Mouse (Mus musculus) MEL (cell line): ENCODE results near the gene Sstr3. TPM values are rescaled to one million over a fixed set of nuclear protein-coding genes. Genes with fewer than 3 reads are reported as not detected.

ENCODE experiments used
- DNase-seq: peaks from one replicate; pipeline ENCODE4 v3.0.0; 2011; ENCODE audit warnings: low read depth, low spot score
- H3K27ac ChIP-seq: 2 replicates; pipeline ENCODE4 v1.5.1; 2012; ENCODE audit warnings: low read depth, mild to moderate bottlenecking, control low read depth, low read length, moderate library complexity; ENCODE audit not compliant: control insufficient read depth
- H3K27me3 ChIP-seq, 2 experiments: fragments of 150-350 bp in 1 of 2; sonication (generic) in 1 of 2; 2 replicates each; pipeline ENCODE4 v1.6.1; 2012; ENCODE audit warnings: low read length in 2 of 2, mild to moderate bottlenecking in 2 of 2, improper control_type of control experiment in 1 of 2, moderate library complexity in 1 of 2; ENCODE audit not compliant: insufficient read depth in 2 of 2, control insufficient read depth in 1 of 2
- H3K36me3 ChIP-seq, 2 experiments: 2 replicates each; pipeline ENCODE4 v1.6.1; 2012 to 2014; ENCODE audit warnings: low read length in 2 of 2, improper control_type of control experiment in 1 of 2, inconsistent platforms in 1 of 2, mild to moderate bottlenecking in 1 of 2; ENCODE audit not compliant: insufficient read depth in 2 of 2, control insufficient read depth in 1 of 2
- H3K4me1 ChIP-seq, 2 experiments: fragments of 150-350 bp in 1 of 2; sonication (generic) in 1 of 2; 2 replicates each; pipeline ENCODE4 v1.6.1; 2012; ENCODE audit warnings: low read length in 2 of 2, improper control_type of control experiment in 1 of 2, mild to moderate bottlenecking in 1 of 2; ENCODE audit not compliant: insufficient read depth in 2 of 2, control insufficient read depth in 1 of 2
- H3K4me3 ChIP-seq, 2 experiments: fragments of 150-350 bp in 1 of 2; sonication (generic) in 1 of 2; 2 replicates each; pipeline ENCODE4 v1.5.1; 2012; ENCODE audit warnings: low read depth in 2 of 2, low read length in 2 of 2, mild to moderate bottlenecking in 2 of 2, moderate library complexity in 2 of 2, control low read depth in 1 of 2, improper control_type of control experiment in 1 of 2; ENCODE audit not compliant: control insufficient read depth in 1 of 2, insufficient read depth in 1 of 2
- H3K79me2 ChIP-seq: 2 replicates; pipeline ENCODE4 v1.6.1; 2012; ENCODE audit warnings: mild to moderate bottlenecking, low read length, moderate library complexity; ENCODE audit not compliant: control insufficient read depth, poor library complexity, insufficient read depth
- H3K9ac ChIP-seq: 2 replicates; pipeline ENCODE4 v1.6.1; 2012; ENCODE audit warnings: low read depth, mild to moderate bottlenecking, control low read depth, low read length, moderate library complexity; ENCODE audit not compliant: control insufficient read depth, poor library complexity, severe bottlenecking
- H3K9me3 ChIP-seq: fragments of 150-350 bp; sonication (generic); replicated peaks from 2 replicates; pipeline ENCODE4 v1.6.1; 2012; ENCODE audit warnings: mild to moderate bottlenecking, low read length, improper control_type of control experiment, moderate library complexity; ENCODE audit not compliant: insufficient read depth
- BHLHE40 ChIP-seq: IDR thresholded peaks from 2 replicates; pipeline ENCODE4 v1.6.1; 2012; ENCODE audit warnings: low read depth, mild to moderate bottlenecking, inconsistent platforms, low read length, improper control_type of control experiment, borderline replicate concordance
- ELF1 ChIP-seq: IDR thresholded peaks from 2 replicates; pipeline ENCODE4 v1.6.1; 2014; ENCODE audit warnings: low read depth, mild to moderate bottlenecking, inconsistent platforms, low read length, improper control_type of control experiment, moderate library complexity
- ETS1 ChIP-seq: IDR thresholded peaks from 2 replicates; pipeline ENCODE4 v1.6.1; 2012; ENCODE audit warnings: low read depth, mild to moderate bottlenecking, inconsistent platforms, low read length, improper control_type of control experiment, moderate library complexity
- MAX ChIP-seq: IDR thresholded peaks from 2 replicates; pipeline ENCODE4 v1.6.1; 2011; ENCODE audit warnings: low read length, improper control_type of control experiment
- MAZ ChIP-seq: IDR thresholded peaks from 2 replicates; pipeline ENCODE4 v1.6.1; 2012; ENCODE audit warnings: low read depth, mild to moderate bottlenecking, inconsistent platforms, low read length, improper control_type of control experiment
- MEF2A ChIP-seq: IDR thresholded peaks from 2 replicates; pipeline ENCODE4 v1.6.1; 2014; ENCODE audit warnings: low read depth, mild to moderate bottlenecking, inconsistent platforms, low read length, improper control_type of control experiment; ENCODE audit not compliant: poor library complexity, insufficient replicate concordance, severe bottlenecking; ENCODE audit errors: extremely low read depth
- MXI1 ChIP-seq: IDR thresholded peaks from 2 replicates; pipeline ENCODE4 v1.6.1; 2011; ENCODE audit warnings: mild to moderate bottlenecking, low read depth, low read length, improper control_type of control experiment
- POLR2A ChIP-seq, 2 experiments: IDR thresholded peaks; 2 replicates each; pipeline ENCODE4 v1.6.1; 2011 to 2012; ENCODE audit warnings: low read length in 2 of 2, mild to moderate bottlenecking in 2 of 2, control low read depth in 1 of 2, improper control_type of control experiment in 1 of 2, low read depth in 1 of 2, moderate library complexity in 1 of 2; ENCODE audit not compliant: control insufficient read depth in 1 of 2, insufficient read depth in 1 of 2, poor library complexity in 1 of 2
- SMC3 ChIP-seq: IDR thresholded peaks from 2 replicates; pipeline ENCODE4 v1.6.1; 2011; ENCODE audit warnings: low read depth, low read length, improper control_type of control experiment
- TAL1 ChIP-seq: IDR thresholded peaks from 2 replicates; pipeline ENCODE4 v1.6.1; 2012; ENCODE audit warnings: mild to moderate bottlenecking, inconsistent platforms, low read length, moderate library complexity, mixed read lengths
- UBTF ChIP-seq: IDR thresholded peaks from 2 replicates; pipeline ENCODE4 v1.6.1; 2012; ENCODE audit warnings: low read depth, mild to moderate bottlenecking, inconsistent platforms, low read length, improper control_type of control experiment, moderate library complexity, borderline replicate concordance; ENCODE audit not compliant: insufficient read depth
- USF2 ChIP-seq, 2 experiments: IDR thresholded peaks; 2 replicates each; pipeline ENCODE4 v1.6.1; 2011 to 2012; ENCODE audit warnings: improper control_type of control experiment in 2 of 2, low read length in 2 of 2, borderline replicate concordance in 1 of 2, inconsistent platforms in 1 of 2, low read depth in 1 of 2, mild to moderate bottlenecking in 1 of 2; ENCODE audit not compliant: insufficient read depth in 1 of 2
- ZKSCAN1 ChIP-seq: IDR thresholded peaks from 2 replicates; pipeline ENCODE4 v1.6.1; 2012; ENCODE audit warnings: low read depth, mild to moderate bottlenecking, inconsistent platforms, low read length, improper control_type of control experiment, moderate library complexity
- ZNF384 ChIP-seq: IDR thresholded peaks from 2 replicates; pipeline ENCODE4 v1.6.1; 2012; ENCODE audit warnings: low read depth, mild to moderate bottlenecking, inconsistent platforms, low read length, improper control_type of control experiment
- polyA plus RNA-seq, 2 experiments: library from polyadenylated mRNA; stranded (reverse) in 1 of 2; unstranded in 1 of 2; fragments of >175 nt in 1 of 2; fragments of >200 nt in 1 of 2; gene quantifications; 2 replicates each; pipeline versions ENCODE4 v1.2.1 to v1.2.4; 2012; ENCODE audit warnings: low replicate concordance in 2 of 2, low read depth in 1 of 2; ENCODE audit not compliant: insufficient read length in 2 of 2, insufficient read depth in 1 of 2, missing spikeins in 1 of 2
- total RNA-seq: library from RNA; depleted of rRNA; stranded (reverse); fragments of 300-350 nt; gene quantifications from 2 replicates; pipeline ENCODE4 v1.2.3, GENCODE M21; 2012

The Sstr3 gene
- total and polyA plus RNA-seq, 3 experiments = not detected

GRCm38 (mm10) chr15:78588900-78589299, 44.4 kb upstream of the Sstr3 start:
- Histone ChIP-seq H3K79me2 (no peaks in the 10 kb centered on the region), H3K9ac (no peak overlapping the region), H3K4me3 (no peak overlapping the region), H3K36me3 (no peaks in the 10 kb centered on the region), H3K9me3 (no peaks in the 10 kb centered on the region), H3K27ac (no peak overlapping the region), H3K27me3 (0 out of 4 replicates have a peak, but pooled peaks cover 0 to 2% of the 10 kb centered on the region in 2 experiments)
- DNase-seq = no peak
- TF ChIP-seq POLR2A (IDR thresholded peaks at IDR 0.05; ENCODE audit: control insufficient read depth in 1 of 2, insufficient read depth in 1 of 2, low read depth in 1 of 2, low read length in 2 of 2, poor library complexity in 1 of 2) = no peak
- TF ChIP-seq ELF1 = no peak
- no peak for TF ChIP-seq TAL1
- no peak for TF ChIP-seq ZKSCAN1
- TF ChIP-seq, all 39 proteins: peak for 0
- H3K4me1 ChIP-seq = no peaks in the 10 kb centered on the region; a peak in 1 of 4 replicates

GRCm38 (mm10) chr15:78588049-78588448, 43.6 kb upstream of the Sstr3 start:
- Histone ChIP-seq H3K79me2 (no peaks in the 10 kb centered on the region), H3K4me1 (no peaks in the 10 kb centered on the region; a peak in 1 of 4 replicates), H3K4me3 (no peak overlapping the region), H3K9me3 (no peaks in the 10 kb centered on the region), H3K27me3 (0 out of 4 replicates have a peak, but pooled peaks cover 0 to 2% of the 10 kb centered on the region in 2 experiments), H3K27ac (no peak overlapping the region), H3K9ac (no peak overlapping the region), H3K36me3 (no peaks in the 10 kb centered on the region)
- no peak for DNase-seq
- TF ChIP-seq ZNF384 (no peak), BHLHE40 (no peak), ETS1 (no peak), MEF2A (no peak), MXI1 (no peak), MAZ (no peak), SMC3 (no peak), POLR2A (IDR thresholded peaks at IDR 0.05; ENCODE audit: control insufficient read depth in 1 of 2, insufficient read depth in 1 of 2, low read depth in 1 of 2, low read length in 2 of 2, poor library complexity in 1 of 2) (no peak), MAX (no peak), UBTF (no peak), USF2 (IDR thresholded peaks at IDR 0.05; ENCODE audit: borderline replicate concordance in 1 of 2, insufficient read depth in 1 of 2, low read depth in 1 of 2, low read length in 2 of 2) (no peak), TAL1 (no peak)
